Mouse (Mus musculus) frontal cortex, postnatal 25 days (tissue): Measurements from ENCODE around the gene Cryzl2.

ENCODE experiments used
- DNase-seq, 2 experiments: peaks; one replicate each; pipeline ENCODE4 v3.0.0; 2022; ENCODE audit warnings: low spot score in 2 of 2

The Cryzl2 gene

DNA sequence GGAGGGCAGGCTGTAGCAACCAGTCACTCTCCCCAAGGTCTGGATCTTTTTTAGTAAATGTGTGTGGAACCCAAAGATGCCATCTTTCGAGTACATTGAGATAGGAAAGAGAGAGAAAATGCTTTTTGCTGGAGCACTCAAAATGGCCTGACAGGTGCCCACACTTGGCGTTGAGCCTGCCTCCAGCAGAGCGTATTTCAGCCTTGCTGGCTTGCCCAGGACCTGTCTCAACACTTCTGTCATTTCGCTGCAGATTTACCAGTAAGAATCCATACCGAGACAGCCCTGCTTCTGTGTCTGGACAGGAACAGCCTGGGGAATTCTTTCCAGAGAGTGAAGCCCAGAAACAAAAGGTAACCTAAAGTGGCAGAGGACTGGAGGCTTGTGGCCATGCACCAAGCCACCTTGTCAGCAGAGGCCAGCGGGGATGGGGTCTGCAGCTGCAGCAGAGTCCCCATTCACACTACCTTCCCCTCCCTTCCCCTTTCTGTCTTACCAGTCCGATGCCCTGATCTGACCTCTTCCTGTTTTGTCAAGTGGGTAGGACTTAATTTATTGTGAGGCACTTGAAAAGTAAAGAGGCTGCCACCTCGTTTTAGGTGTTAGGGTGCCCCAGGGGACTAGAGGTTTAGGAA lies 74.6 kb downstream of the Cryzl2 start:
- no peak for DNase-seq

DNA sequence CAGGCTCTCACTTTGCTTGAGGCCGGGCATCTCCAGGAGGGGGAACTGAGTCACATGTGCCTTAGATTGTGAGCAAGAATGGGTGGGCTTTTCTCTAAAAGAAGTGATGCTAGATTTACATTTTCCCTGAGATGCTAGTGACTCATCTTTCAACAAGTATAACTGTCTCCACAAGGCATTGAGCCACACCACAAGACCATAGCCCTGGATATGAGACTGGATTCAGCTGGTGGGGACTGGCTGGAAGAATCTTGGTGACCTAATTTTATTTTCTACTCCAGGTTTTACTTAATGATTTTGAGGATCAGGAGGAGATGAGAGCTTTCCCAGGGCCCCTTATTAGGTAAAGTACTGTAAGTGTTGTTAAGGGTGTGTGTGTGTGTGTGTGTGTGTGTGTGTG lies 77.2 kb downstream of the Cryzl2 start:
- DNase-seq, result no peak

DNA sequence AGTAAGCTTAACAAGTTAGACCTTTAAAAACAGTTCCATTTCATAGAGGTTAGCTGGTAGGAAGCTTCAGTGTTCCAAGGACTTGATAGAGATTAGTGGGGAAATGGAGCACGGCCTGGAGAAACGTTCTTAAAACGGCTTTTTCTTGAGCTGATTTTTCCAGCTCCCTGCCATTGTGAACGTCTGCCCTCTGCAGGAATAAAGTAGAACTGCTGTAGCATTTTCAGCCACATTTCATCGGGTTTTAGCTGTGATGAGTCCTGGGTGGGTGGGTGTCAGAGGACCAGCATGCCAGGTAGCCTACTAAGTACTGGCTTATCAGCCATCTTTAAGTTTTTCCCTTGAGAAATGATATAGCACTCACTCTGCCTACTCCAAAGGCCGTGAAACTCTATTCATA lies 78.1 kb downstream of the Cryzl2 start:
- DNase-seq, result peak in 1 of 2 experiments; percentile 48

DNA sequence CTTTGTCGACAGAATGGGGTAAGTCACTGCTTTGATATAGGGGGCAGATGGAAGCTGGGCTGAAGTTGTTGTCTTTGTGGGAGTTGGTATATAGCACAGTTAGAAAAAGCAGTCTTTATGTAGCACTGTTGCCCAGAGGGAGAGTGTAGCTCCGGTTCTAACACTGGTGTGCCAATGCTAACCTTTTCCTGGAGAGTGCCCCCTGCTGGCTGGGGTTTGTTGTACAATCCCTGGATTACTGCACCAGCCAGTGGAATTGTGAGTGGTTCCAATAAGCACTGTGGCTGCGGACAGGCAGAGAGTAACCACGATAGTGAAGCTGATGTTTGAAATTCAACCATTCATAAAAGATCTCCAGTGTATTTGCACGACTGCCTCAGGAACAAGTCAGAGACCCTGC lies 79.3 kb downstream of the Cryzl2 start:
- DNase-seq, result no peak
